Mouse (Mus musculus): ENCODE measurements around the gene Ptdss2. TPM values are rescaled to one million over a fixed set of nuclear protein-coding genes. Genes with fewer than 3 reads are reported as not detected.
A peak's percentile ranks its signal among the peaks of the same experiment; 100 is the strongest.

Ptdss2 gene
- polyA plus RNA-seq, 1 experiment, result 55.3 TPM

DNA sequence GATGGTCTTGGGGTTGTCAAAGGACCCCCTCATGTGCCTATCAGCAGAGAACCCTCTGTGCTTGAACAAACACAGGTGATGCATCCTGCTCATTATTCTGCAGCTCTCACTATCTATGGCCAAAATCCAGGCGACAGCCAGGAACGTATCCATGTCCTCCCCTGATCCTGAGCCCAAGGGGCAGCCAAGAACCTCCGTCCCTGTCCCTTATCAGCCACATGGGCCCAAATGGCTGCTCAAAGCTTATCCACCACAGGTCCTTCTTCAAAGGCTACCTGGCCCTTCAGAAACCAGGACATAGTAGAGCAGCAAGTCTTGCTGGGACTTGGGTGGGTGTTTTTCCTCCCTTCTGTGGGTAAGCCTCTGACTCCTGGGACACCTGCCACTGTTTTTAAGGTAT lies 66.0 kb downstream of the Ptdss2 start:
- no peak for DNase-seq (ENCODE audit: low read depth)
- TF ChIP-seq CTCF (IDR thresholded peaks at IDR 0.05; ENCODE audit: borderline replicate concordance, extremely low read depth, insufficient read depth, insufficient read length) (no peak), POLR2A (IDR thresholded peaks at IDR 0.05; ENCODE audit: borderline replicate concordance, extremely low read depth, insufficient read depth, insufficient read length, poor library complexity, severe bottlenecking) (no peak)

DNA sequence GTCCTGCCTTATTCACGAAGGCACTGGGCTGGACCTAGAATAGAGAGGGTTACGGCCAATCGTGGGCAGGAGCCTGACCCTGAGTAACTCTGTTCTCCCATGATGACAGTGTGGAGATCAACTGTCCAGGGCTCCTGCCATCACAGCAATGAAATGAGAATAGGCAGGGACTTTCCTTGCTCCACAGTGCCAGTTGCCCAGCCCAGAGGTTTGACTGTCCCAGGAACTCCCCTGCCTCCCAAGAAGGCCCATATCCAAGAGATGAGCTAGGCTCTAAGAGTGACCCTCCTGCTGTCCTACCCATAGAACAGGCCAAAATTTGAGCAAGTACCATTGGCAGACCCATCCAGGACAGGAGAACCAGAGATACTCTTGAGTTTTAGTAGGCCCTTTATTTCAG lies 66.6 kb downstream of the Ptdss2 start:
- no peak for DNase-seq (ENCODE audit: low read depth)
- TF ChIP-seq CTCF (IDR thresholded peaks at IDR 0.05; ENCODE audit: borderline replicate concordance, extremely low read depth, insufficient read depth, insufficient read length) (no peak), POLR2A (IDR thresholded peaks at IDR 0.05; ENCODE audit: borderline replicate concordance, extremely low read depth, insufficient read depth, insufficient read length, poor library complexity, severe bottlenecking) (no peak)

DNA sequence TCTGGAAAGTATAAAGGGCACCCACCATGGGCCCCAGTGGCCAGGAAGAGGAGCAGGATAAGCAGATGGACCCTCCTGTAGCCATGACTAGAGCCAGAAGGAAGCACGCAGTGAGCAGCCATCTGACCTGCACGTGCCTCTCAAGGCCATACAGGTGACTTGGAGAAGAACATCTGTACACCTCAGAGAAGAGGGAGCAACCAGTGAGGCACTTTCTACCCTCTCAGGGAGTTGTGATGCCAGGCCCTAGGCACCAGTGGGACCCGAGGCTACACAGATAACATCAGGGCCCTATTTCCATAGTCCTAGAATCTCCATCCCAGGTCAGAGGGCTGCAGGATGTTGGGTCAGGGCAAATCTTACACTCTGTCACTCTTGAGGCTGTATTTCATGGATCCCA lies 68.0 kb downstream of the Ptdss2 start:
- no peak for DNase-seq (ENCODE audit: low read depth)
- TF ChIP-seq CTCF (IDR thresholded peaks at IDR 0.05; ENCODE audit: borderline replicate concordance, extremely low read depth, insufficient read depth, insufficient read length) (no peak), POLR2A (IDR thresholded peaks at IDR 0.05; ENCODE audit: borderline replicate concordance, extremely low read depth, insufficient read depth, insufficient read length, poor library complexity, severe bottlenecking) (no peak)

DNA sequence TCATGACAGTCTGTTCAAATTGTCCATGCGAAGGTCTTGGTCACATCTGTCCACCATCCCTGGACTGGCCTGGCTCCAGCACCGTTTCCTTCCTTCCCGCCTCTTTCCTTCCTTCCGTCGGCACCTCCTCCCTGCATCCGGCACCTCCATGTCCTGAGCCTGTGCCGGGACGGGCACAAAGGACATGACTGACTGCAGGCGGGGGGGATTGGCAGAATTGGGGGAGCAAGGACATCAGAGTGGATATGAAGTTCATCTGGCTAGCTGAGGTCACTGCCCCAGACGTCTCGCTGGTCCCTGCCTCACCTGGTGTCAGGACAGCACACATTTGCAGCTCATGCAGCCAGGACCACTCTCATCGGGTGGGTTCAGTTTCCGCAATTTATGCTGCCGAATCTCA lies 68.9 kb downstream of the Ptdss2 start:
- TF ChIP-seq POLR2A (IDR thresholded peaks at IDR 0.05; ENCODE audit: borderline replicate concordance, extremely low read depth, insufficient read depth, insufficient read length, poor library complexity, severe bottlenecking) (no peak), CTCF (IDR thresholded peaks at IDR 0.05; ENCODE audit: borderline replicate concordance, extremely low read depth, insufficient read depth, insufficient read length) (no peak)
- no peak for DNase-seq (ENCODE audit: low read depth)

DNA sequence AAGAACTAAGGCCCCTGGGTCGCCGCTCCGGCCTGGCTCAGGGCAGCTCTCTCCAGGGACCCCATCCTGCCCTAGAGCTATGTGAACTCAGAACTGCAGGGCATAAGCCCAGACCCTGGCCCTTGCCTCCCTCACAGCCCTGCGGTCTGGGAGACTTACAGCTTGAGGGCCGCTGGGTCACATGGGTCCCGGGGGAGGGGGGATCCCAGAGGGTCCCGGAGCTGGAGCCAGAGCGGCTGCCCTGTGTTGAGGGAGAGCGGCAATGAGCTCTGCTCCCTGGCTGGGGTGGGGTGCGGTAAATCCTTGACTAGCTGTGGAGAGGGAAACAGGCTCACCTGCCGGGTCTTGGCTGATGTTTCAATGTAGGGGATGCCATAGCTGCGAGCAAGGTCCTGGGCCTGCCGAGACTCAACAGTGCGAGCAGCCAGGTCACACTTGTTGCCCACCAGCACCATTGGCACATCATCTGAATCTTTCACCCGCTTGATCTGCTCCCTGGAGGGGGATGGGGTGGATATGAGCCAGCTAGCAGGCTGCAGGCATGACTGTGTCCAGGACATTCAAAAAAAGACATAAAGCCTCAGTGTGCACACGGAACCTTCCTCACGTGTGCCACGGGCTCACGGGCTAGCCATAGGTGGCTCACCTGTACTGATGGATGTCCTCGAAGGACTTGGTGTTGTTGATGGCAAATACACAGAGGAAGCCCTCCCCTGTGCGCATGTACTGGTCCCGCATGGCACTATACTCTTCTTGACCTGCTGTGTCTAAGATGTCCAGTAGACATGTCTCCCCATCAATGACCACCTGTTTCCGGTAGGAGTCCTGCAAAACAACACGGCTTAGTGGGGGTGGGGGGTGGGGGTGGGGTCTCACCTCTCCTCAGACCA lies 69.9 kb downstream of the Ptdss2 start:
- no peak for DNase-seq (ENCODE audit: low read depth)

DNA sequence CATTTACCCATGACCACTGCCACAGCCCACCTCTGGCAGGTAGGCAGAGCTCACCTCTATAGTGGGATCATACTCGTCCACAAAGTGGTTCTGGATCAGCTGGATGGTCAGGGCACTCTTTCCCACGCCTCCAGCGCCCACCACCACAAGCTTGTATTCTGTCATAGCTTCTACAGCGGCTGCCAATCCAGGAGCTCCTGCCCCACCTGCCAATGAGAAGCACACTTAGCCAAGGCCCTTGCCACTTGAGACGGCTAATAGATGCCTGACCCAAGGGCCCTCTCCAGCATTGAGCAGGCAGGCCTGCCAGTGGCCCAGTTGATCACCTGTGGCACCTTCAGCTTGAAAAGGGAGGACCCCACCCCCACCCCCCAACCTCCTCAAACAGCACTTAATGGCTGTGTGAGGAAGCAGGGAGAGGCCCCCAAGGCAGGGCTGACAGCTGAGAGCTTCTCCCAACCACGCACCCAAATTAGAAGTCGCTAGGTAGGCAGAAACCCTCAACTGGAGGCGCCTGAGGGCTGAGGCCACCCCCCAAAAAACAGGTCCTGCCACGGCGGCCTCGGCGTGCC lies 70.7 kb downstream of the Ptdss2 start:
- TF ChIP-seq POLR2A (IDR thresholded peaks at IDR 0.05; ENCODE audit: borderline replicate concordance, extremely low read depth, insufficient read depth, insufficient read length, poor library complexity, severe bottlenecking), result no peak
- no peak for TF ChIP-seq CTCF (IDR thresholded peaks at IDR 0.05; ENCODE audit: borderline replicate concordance, extremely low read depth, insufficient read depth, insufficient read length)
- DNase-seq (ENCODE audit: low read depth), result peak; percentile 11

More for the DNA sequence above, 69.9 kb downstream of the Ptdss2 start:
- TF ChIP-seq CTCF (IDR thresholded peaks at IDR 0.05; ENCODE audit: borderline replicate concordance, extremely low read depth, insufficient read depth, insufficient read length), result no peak
- no peak for TF ChIP-seq POLR2A (IDR thresholded peaks at IDR 0.05; ENCODE audit: borderline replicate concordance, extremely low read depth, insufficient read depth, insufficient read length, poor library complexity, severe bottlenecking)

DNA sequence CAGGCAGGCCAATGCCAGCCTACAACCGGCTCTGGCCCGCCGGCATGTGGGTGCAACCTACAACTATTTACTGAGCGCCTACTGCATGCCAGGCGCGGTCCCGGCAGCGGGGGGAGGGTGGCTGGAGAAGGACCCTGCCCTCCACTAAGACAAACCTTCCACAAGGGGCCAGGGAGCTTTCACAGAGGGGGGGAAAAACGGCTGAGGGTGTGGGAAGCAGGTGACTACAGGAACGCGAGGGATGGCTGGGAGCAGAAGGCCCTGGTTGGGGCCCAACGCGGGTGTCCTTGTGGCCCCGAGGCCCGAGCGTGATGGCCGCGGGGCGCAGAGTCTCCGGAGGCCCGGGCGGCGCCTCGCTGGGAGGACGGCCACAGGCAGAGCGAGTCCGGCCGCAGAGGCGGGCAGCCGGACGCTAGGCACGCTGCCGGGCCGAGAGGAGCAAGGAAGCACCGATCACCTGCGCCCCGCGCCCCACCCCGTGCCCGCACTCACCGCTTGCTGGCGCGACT lies 71.2 kb downstream of the Ptdss2 start:
- TF ChIP-seq CTCF (IDR thresholded peaks at IDR 0.05; ENCODE audit: borderline replicate concordance, extremely low read depth, insufficient read depth, insufficient read length), result no peak
- TF ChIP-seq POLR2A (IDR thresholded peaks at IDR 0.05; ENCODE audit: borderline replicate concordance, extremely low read depth, insufficient read depth, insufficient read length, poor library complexity, severe bottlenecking), result no peak

DNA sequence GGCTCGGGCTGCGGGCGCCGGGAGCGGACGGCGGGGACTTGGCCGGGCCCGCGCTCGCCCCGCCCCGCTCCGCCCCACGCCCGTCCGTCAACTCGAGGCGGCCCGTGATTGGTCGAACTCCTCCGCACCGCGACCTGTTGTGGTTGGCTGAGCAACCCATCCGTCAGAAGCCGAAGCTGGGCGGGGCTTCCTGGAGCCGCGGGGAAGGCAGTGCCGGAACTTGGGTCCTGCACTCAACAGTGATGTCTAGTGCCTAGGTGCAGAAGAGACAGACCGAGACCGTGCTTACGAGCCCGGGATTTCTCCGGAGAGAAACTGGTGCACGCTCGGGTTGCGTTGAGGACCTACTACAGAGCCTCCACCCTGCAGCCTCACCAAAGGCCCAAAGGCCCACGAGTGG lies 71.8 kb downstream of the Ptdss2 start, which contains the start of the genes Hras and Lrrc56:
Hras (minus strand) TSS at position 58 of the 400 bp plus-strand sequence.
Lrrc56 (plus strand) TSS at position 210 of the 400 bp plus-strand sequence.
- TF ChIP-seq CTCF (IDR thresholded peaks at IDR 0.05; ENCODE audit: borderline replicate concordance, extremely low read depth, insufficient read depth, insufficient read length), result no peak
- no peak; the same call in 1 of the 2 replicates for TF ChIP-seq POLR2A (IDR thresholded peaks at IDR 0.05; ENCODE audit: borderline replicate concordance, extremely low read depth, insufficient read depth, insufficient read length, poor library complexity, severe bottlenecking)

More for the DNA sequence above, 71.2 kb downstream of the Ptdss2 start:
- peak; percentile 46 for DNase-seq (ENCODE audit: low read depth)

DNA sequence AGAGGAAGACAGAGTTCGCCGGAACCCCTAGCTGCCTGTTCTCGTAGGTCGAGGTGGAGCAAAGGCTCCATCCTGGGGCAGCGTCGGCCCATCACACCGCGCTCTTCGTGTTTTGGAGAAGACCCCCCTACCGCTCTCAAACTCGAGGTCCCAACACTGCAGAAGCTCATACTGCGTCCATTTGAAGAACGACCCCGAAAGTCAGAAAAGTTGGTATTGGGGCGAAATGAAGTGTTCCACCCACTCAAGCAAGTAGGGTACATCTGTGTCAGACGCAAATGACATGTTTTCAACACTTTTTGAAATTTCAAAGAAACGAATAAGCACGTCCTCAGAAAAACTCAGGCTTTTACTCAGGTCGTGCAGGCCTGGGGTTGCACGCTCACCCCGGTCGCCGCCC lies 72.2 kb downstream of the Ptdss2 start:
- TF ChIP-seq POLR2A (IDR thresholded peaks at IDR 0.05; ENCODE audit: borderline replicate concordance, extremely low read depth, insufficient read depth, insufficient read length, poor library complexity, severe bottlenecking) (no peak), CTCF (IDR thresholded peaks at IDR 0.05; ENCODE audit: borderline replicate concordance, extremely low read depth, insufficient read depth, insufficient read length) (no peak)
- no peak for DNase-seq (ENCODE audit: low read depth)

More for the DNA sequence above, 71.8 kb downstream of the Ptdss2 start, which contains the start of the genes Hras and Lrrc56:
- peak; percentile 99 for DNase-seq (ENCODE audit: low read depth)

DNA sequence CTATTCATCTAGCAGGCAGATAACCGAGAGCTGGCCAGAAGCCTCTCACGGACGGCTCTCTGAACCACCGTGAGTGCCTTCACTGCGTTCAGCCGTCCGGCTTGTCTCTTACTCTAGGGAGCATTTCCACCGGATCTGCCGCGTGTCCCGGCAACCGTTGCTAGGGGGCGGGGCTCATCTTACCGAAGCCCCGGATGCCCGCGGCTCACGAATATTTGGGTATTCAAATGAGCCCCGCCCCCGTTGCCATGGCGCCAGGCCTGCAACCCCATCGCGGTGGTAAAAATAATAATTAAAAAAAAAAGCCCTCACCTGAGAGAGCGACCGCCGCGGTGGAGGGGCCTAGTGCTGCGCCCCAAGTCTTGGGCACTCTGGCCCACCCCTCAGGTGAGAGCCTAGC lies 72.6 kb downstream of the Ptdss2 start:
- TF ChIP-seq CTCF (IDR thresholded peaks at IDR 0.05; ENCODE audit: borderline replicate concordance, extremely low read depth, insufficient read depth, insufficient read length), result no peak
- no peak for TF ChIP-seq POLR2A (IDR thresholded peaks at IDR 0.05; ENCODE audit: borderline replicate concordance, extremely low read depth, insufficient read depth, insufficient read length, poor library complexity, severe bottlenecking)
- DNase-seq (ENCODE audit: low read depth), result peak; percentile 96

DNA sequence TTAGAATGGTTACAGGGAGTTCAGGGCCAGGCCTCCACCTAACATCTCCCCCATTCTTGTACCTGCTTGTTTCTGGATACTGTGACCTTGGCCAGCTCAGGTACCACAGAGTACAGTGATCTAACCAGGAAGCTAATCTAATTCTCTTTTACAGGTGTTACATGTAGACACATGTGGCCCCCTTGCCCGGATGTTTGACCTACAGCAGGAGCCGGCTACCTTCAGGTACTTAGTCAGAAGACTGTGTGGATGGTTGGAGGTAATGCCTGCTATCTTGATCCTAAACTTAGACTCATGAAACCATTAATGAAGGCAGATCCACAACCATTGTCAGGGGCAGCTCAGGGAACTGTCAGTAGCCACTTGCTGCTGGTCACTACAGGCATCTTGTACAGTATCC lies 73.6 kb downstream of the Ptdss2 start:
- TF ChIP-seq POLR2A (IDR thresholded peaks at IDR 0.05; ENCODE audit: borderline replicate concordance, extremely low read depth, insufficient read depth, insufficient read length, poor library complexity, severe bottlenecking) (no peak), CTCF (IDR thresholded peaks at IDR 0.05; ENCODE audit: borderline replicate concordance, extremely low read depth, insufficient read depth, insufficient read length) (no peak)
- no peak for DNase-seq (ENCODE audit: low read depth)

Data from brain, embryonic 14.5 days (tissue).